Mouse (Mus musculus) ES-E14 (cell line): ENCODE measurements around the gene Shisal2a. TPM values are rescaled to one million over a fixed set of nuclear protein-coding genes. Genes with fewer than 3 reads are reported as not detected.

Source experiments
- DNase-seq: peaks from one replicate; pipeline ENCODE4 v3.0.0-alpha.2; 2013; ENCODE audit warnings: low read depth, low spot score
- H3K27ac ChIP-seq: 2 replicates; pipeline ENCODE4 v1.5.1; 2012; ENCODE audit warnings: low read depth, mild to moderate bottlenecking, low read length, moderate library complexity, mixed read lengths; ENCODE audit not compliant: poor library complexity, insufficient read depth, severe bottlenecking
- H3K36me3 ChIP-seq: 2 replicates; pipeline ENCODE4 v1.6.1; 2012; ENCODE audit warnings: mild to moderate bottlenecking, low read length, moderate library complexity, mixed read lengths; ENCODE audit not compliant: control insufficient read depth, poor library complexity, insufficient read depth, severe bottlenecking
- H3K4me1 ChIP-seq, 2 experiments: fragments of 150-350 bp in 1 of 2; sonication (generic) in 1 of 2; 2 replicates each; pipeline ENCODE4 v1.6.1; 2012; ENCODE audit warnings: low read length in 2 of 2, mild to moderate bottlenecking in 1 of 2, mixed read lengths in 1 of 2; ENCODE audit not compliant: control insufficient read depth in 2 of 2, insufficient read depth in 2 of 2, poor library complexity in 1 of 2
- H3K4me3 ChIP-seq, 2 experiments: fragments of 150-350 bp in 1 of 2; sonication (generic) in 1 of 2; 2 replicates each; pipeline ENCODE4 v1.5.1; 2012; ENCODE audit warnings: low read length in 2 of 2, low read depth in 1 of 2, mild to moderate bottlenecking in 1 of 2, mixed read lengths in 1 of 2; ENCODE audit not compliant: insufficient read depth in 1 of 2, poor library complexity in 1 of 2, severe bottlenecking in 1 of 2
- H3K9ac ChIP-seq: 2 replicates; pipeline ENCODE4 v1.6.1; 2012; ENCODE audit warnings: low read depth, mild to moderate bottlenecking, low read length, mixed read lengths; ENCODE audit not compliant: poor library complexity, insufficient read depth, severe bottlenecking
- H3K9me3 ChIP-seq: fragments of 150-350 bp; sonication (generic); 2 replicates; pipeline ENCODE4 v1.6.1; 2012; ENCODE audit warnings: low read depth, mild to moderate bottlenecking, low read length; ENCODE audit not compliant: control insufficient read depth, insufficient read depth
- CHD2 ChIP-seq: IDR thresholded peaks from 2 replicates; pipeline ENCODE4 v1.6.1; 2014; ENCODE audit warnings: mild to moderate bottlenecking, low read depth, low read length, inconsistent platforms
- HCFC1 ChIP-seq: IDR thresholded peaks from 2 replicates; pipeline ENCODE4 v1.6.1; 2012; ENCODE audit warnings: low read length, inconsistent platforms, borderline replicate concordance; ENCODE audit not compliant: insufficient read depth
- MAFK ChIP-seq: IDR thresholded peaks from 2 replicates; pipeline ENCODE4 v1.6.1; 2014; ENCODE audit warnings: mild to moderate bottlenecking, low read depth, low read length, inconsistent platforms; ENCODE audit not compliant: insufficient read depth
- ZC3H11A ChIP-seq: IDR thresholded peaks from 2 replicates; pipeline ENCODE4 v1.6.1; 2012; ENCODE audit warnings: low read depth, mild to moderate bottlenecking, inconsistent platforms, low read length, borderline replicate concordance
- ZNF384 ChIP-seq: IDR thresholded peaks from 2 replicates; pipeline ENCODE4 v1.6.1; 2012; ENCODE audit warnings: low read depth, low read length, inconsistent platforms
- in situ Hi-C, 2 experiments: fragments of 600-800 bp; cut with MboI; formaldehyde crosslinking; loops; one replicate each; pipeline ENCODE4 v1.15.1; 2025; ENCODE audit warnings: low sequenced_read_pairs in 2 of 2, inconsistent platforms in 1 of 2; ENCODE audit not compliant: unreplicated experiment in 2 of 2
- total RNA-seq: library from RNA; depleted of rRNA; stranded (reverse); fragments of 300-350 nt; gene quantifications from 2 replicates; pipeline ENCODE4 v1.2.3, GENCODE M21; 2012

Gene Shisal2a
- total RNA-seq, 1 experiment, result 1.5 TPM

DNA sequence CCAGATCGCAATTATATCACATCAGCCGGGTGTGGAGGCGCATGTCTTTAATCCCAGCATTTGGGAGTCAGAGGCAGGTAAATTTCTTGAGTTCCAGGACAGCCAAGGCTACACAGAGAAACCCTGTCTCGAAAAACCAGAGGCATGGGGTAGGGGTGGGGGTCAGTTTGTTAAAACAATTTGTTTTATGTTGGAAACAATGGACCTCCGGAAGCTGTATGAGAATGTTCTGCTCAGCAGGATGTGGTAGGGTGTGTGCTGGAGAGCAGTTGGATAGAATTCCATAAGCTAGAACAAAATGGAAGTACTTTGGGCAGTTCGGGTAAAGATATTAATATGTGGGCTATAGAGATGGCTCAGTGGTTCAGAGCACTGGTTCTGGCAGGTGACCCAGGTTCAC lies 47.7 kb downstream of the Shisal2a start:
- no peak overlapping the region for H3K4me3 ChIP-seq
- in situ Hi-C loops, result no loop called here
- H3K9ac ChIP-seq, result no peak overlapping the region
- DNase-seq, result no peak
- peaks cover 16% of the 10 kb centered on the region for H3K36me3 ChIP-seq
- peak overlapping the region; percentile 18; the same call in 1 of the 2 replicates for H3K27ac ChIP-seq
- no peaks in the 10 kb centered on the region for H3K9me3 ChIP-seq
- H3K4me1 ChIP-seq, result peaks cover 10 to 20% of the 10 kb centered on the region in 2 experiments
- TF ChIP-seq MAFK (no peak), HCFC1 (no peak), CHD2 (no peak), ZC3H11A (no peak), ZNF384 (no peak)

DNA sequence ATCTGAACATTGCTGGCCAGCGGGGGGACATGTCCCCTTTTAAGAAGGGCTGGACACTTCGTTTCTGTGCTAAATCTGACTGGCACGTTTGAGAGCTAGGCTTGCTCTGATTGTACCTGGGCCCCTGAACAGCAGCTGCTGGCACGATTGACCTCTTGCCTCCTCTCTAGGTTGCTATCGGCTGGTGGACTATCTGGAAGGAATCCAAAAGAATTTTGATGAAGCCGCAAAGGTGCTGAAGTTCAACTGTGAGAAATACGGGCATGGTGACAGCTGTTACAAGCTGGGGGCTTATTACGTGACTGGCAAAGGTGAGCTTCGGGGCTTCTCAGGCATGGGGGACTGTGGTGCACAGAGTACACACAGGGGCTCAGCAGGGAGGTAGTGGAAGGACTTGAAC lies 51.1 kb downstream of the Shisal2a start:
- in situ Hi-C loops, result no loop called here
- Histone ChIP-seq H3K9me3 (no peaks in the 10 kb centered on the region), H3K36me3 (peaks cover 8% of the 10 kb centered on the region), H3K4me3 (no peak overlapping the region), H3K4me1 (peaks cover 8 to 12% of the 10 kb centered on the region in 2 experiments), H3K27ac (no peak overlapping the region), H3K9ac (no peak overlapping the region)
- no peak for DNase-seq
- no peak for TF ChIP-seq MAFK
- no peak for TF ChIP-seq ZNF384

DNA sequence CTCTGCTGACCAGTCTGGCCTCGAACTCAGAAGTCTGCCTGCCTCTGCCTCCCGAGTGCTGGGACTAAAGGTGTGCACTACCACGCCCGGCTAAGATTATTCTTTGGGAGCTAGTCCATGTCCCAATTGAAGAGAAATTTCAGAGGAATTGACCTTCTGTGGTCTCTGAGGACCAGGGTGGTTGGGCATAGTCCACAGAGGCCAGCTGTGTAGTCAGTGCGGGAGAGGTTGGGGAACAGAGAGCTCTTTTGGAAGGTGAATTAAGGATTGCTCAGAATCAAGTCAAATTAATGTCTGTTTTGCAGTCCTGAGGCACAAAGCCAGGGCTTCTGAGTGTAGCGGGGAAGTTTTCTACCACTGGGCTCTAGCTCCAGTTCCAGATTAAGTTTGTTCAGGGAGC lies 53.3 kb downstream of the Shisal2a start:
- H3K27ac ChIP-seq, result no peak overlapping the region
- no peak for DNase-seq
- H3K4me1 ChIP-seq, result peaks cover 7 to 10% of the 10 kb centered on the region in 2 experiments
- in situ Hi-C loops, result no loop called here
- TF ChIP-seq CHD2 (no peak), HCFC1 (no peak), ZNF384 (no peak), MAFK (no peak), ZC3H11A (no peak)
- no peak overlapping the region for H3K9ac ChIP-seq
- no peak overlapping the region for H3K4me3 ChIP-seq
- peaks cover 8% of the 10 kb centered on the region for H3K36me3 ChIP-seq
- no peaks in the 10 kb centered on the region for H3K9me3 ChIP-seq

DNA sequence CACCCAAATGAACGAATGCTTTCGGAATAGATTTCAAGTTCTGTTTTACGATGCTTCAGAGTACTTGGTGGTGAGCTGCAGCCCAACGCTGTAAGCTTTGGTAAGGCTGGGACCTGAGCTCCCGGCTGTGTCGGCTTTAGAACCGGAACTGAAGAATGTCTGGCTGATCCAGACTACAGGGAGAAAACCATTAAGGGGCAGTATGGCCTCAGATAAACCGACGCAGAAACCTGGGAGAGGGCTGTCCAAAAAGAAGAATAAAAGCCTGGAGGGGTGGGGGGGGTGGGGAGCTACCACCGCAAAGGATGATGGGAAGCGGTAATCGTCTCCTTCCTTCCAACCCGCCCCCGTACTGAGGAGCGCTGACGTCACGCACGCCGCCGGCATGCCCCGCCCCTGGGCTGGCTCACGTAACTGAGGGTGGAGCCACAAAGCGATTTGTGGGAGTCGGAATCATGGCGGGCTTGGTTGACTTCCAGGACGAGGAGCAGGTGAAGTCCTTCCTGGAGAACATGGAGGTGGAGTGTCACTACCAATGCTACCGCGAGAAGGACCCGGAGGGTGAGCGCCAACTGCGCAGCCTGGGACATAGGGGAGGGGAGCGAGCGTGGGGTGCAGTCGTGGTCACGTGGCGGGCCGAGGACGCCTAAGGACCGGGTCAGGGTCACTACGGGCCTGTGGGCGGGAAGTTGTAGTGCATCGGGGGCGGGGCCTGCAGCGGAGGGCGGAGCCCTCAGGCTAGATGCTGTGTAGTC lies 55.2 kb downstream of the Shisal2a start, which contains the start of gene Coa7:
TSS of gene Coa7 (plus strand) at position 411 of the 755 bp plus-strand sequence.
- no peak for TF ChIP-seq ZC3H11A
- TF ChIP-seq CHD2, result 0 out of 2 replicates have a peak, but pooled peaks have one; percentile 50
- no peak for TF ChIP-seq HCFC1
- H3K9ac ChIP-seq, result peak within 1 kb of the TSS; percentile 89
- no peaks in the 10 kb centered on the region for H3K9me3 ChIP-seq
- peak; percentile 95 for DNase-seq
- H3K36me3 ChIP-seq, result peaks cover 6% of the 10 kb centered on the region; the same call in 1 of the 2 replicates
- peaks cover 4 to 7% of the 10 kb centered on the region in 2 experiments; a peak in 3 of 4 replicates for H3K4me1 ChIP-seq
- H3K27ac ChIP-seq, result peak within 1 kb of the TSS; percentile 86
- H3K4me3 ChIP-seq, result peak within 1 kb of the TSS; percentile 75 to 86
- in situ Hi-C loops, result no loop called here

DNA sequence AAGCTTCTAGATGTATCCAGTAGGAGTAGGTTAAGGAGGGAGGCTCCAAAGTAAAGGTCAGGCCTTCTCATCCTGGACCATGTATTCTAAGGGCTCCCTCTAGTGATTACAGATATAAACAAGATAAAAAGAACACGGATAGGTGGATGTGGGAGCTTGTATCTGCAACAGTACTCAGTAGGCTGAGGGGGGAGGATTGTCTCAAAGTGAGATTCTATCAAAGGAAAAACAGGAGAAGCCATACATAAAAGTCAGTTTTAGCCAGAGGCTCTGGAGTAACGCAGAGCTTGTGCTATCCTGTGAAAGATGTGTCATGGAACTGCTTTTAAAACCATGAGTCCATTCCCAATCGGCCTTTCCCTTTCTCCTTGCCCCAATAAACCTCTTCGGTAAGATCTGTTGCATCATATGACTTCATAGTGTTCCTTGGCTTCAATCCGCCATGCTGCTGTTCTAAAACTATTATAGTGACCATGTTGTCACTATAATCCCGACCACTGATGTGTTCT lies 56.0 kb downstream of the Shisal2a start:
- DNase-seq, result peak; percentile 48
- TF ChIP-seq HCFC1 (no peak), ZNF384 (no peak), MAFK (no peak), CHD2 (no peak), ZC3H11A (no peak)
- Histone ChIP-seq H3K9ac (peak overlapping the region; percentile 79; the same call in 1 of the 2 replicates), H3K36me3 (peaks cover 3% of the 10 kb centered on the region; the same call in 1 of the 2 replicates), H3K4me1 (peaks cover 4 to 7% of the 10 kb centered on the region in 2 experiments; a peak in 3 of 4 replicates), H3K9me3 (no peaks in the 10 kb centered on the region), H3K27ac (no peak overlapping the region; the same call in 1 of the 2 replicates), H3K4me3 (peak overlapping the region; percentile 54 to 86)
- in situ Hi-C loops, result no loop called here
